Mouse (Mus musculus): Measurements from ENCODE around the gene Gm42906.

DNA sequence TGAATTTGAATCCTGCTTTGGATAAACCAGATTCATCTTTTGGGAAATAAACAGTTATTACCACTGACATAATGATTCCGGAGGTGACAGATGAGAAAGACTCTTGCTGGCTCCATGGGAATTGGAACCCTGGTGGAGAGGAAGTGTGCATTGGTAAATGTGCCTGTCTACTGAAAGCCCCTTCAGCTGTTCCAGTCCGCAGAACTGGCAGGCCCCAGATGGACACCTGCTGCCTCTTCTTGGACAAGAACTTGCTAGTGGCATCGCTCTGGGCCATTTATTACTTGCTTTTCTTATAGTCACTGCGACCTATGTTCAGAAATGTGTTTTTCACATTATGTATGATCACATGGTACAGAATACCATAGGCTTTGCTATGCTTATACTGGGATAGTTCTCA is 197.5 kb downstream of the Gm42906 start:
- TF ChIP-seq CTCF (conservative IDR thresholded peaks at IDR 0.05; ENCODE audit: insufficient read depth, insufficient read length, low read depth, low read length) (no peak), POLR2A (IDR thresholded peaks at IDR 0.05; ENCODE audit: low read depth, low read length) (no peak)
